Mouse (Mus musculus): ENCODE data around the gene Bod1l.

Gene Bod1l

DNA sequence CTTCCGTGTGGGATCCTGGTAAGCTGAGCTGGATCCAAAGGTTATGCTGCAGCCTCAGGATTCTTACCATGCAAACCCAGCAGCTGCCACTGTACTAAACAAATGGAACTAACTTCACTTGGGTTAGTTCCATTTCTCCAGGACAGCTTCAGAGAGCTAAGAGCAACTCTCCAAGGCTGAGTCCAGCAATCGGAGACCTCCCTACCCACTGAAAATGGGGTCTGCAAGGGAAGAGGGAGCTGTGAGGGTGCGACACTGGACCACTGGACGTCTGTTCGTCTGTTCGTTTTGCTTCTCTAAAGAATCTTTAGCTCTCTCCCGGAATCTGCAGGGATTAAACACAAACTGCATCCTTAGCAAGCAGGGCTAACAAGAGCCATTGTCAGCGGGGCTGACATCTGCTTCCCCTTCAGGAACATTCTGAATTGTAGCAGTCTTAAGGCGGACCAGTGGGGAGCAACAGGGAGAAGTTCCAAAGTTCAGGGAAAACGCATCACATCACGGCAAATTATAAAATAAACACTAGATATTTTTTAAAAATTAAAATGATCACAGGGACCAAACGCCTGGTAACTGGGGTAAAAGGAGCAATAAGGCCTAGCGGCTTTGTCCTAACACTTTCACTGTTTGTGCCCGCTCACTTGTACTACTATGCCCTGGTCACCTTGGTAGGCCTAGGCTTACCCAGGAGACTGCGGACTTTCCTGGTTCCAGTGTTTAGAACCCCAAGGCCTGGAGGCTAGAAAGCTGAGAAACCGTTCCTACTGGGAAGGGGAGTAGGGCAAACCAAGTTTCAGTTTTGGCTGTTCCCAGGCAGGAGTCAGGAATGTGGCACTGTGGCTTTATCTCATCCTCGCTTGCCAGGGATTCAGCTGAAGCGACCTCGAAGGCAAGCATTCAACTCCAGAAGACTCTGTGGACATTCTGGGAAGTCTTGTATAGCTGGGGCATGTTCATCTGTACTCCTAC lies 85.2 kb downstream of the Bod1l start:
- no peak for DNase-seq

DNA sequence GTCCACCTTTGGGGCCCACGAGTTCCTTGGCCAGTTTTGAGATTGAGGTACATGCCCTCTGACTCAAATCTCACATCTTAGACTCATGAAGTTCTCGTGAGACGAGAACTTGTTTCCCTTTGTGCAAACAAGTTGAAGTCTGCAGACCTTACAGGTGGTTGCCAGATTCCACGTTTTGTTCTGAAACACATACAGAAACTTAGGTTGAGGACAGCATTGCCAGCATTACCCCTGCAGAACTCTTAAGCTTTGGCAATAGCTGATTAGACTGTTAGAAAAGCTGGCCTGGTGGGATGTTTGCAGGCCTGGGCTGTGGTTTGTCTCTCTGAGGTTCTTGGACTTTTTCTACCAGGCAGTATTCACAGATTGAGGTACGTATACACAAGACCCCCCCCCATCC lies 86.8 kb downstream of the Bod1l start:
- DNase-seq: no peak

DNA sequence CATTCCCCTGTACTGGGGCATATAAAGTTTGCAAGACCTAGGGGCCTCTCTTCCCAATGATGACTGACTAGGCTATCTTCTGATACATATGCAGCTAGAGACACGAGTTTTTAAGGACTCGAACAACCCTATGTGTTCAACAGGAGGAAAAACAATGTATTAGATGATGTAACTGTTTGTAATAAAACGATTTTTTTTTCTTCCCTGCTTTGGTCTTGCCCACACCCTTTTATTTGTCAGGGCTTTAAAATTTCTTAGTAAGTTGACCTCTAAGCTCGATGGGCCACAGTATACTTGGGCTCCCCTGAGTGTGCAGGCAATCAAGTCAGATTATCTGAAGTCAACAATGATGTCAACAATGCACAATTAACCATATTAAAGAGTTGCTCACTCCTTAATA lies 87.7 kb downstream of the Bod1l start:
- DNase-seq: no peak

GRCm38 (mm10) chr5:41755373-41755960 lies 88.6 kb downstream of the Bod1l start:
- no peak for DNase-seq

GRCm38 (mm10) chr5:41754836-41755235 lies 89.3 kb downstream of the Bod1l start:
- DNase-seq: no peak

DNA sequence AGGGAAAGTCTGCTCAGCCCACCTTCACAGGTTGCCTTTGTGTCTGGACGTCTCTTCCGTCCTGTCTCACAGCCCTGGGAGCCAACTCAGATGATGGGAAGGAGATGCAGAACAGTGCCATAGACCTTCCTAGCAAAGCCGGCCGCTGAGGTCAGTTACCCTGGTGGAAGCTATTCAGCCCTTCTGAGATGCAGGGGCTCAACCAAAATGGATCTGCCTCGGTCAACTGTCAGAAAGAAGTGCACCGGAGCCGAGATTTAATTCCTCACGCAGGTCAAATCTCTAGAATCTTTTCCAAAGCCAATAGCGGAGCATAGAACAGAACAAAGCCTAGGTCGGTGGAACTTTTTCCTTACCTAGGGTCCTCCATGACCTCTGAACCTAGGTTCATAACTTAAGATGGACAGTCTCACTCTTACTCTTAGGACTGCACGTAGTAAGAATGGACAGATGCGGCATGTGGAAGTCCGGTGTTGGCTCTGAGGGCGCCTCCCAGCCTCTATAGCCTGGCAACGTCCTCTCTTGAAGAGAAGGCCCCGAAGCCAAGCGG lies 89.8 kb downstream of the Bod1l start:
- no peak for DNase-seq

- DNase-seq: no peak
Observed at GRCm38 (mm10) chr5:41752721-41753120, 91.4 kb downstream of the Bod1l start.

GRCm38 (mm10) chr5:41744898-41745780 lies 99.0 kb downstream of the Bod1l start:
- no peak for DNase-seq

- no peak for DNase-seq
Observed at GRCm38 (mm10) chr5:41744234-41744633, 99.9 kb downstream of the Bod1l start.

GRCm38 (mm10) chr5:41738817-41739216 lies 105.3 kb downstream of the Bod1l start:
- DNase-seq: no peak
